Mouse (Mus musculus) right cerebral cortex, postnatal 36 days (tissue): ENCODE data around the gene Lmod2.
A peak's percentile ranks its signal among the peaks of the same experiment; 100 is the strongest.

Source experiments
- DNase-seq, 2 experiments: peaks; one replicate each; pipeline ENCODE4 v3.0.0; 2022; ENCODE audit warnings: low spot score in 2 of 2, mixed read lengths in 1 of 2

Gene Lmod2

GRCm38 (mm10) chr6:24597500-24597899, at the start of gene Lmod2:
Lmod2 (plus strand) TSS chr6:24597762.
- DNase-seq, result no peak

GRCm38 (mm10) chr6:24549801-24550200, 47.8 kb upstream of the Lmod2 start:
- DNase-seq, result peak in 1 of 2 experiments; percentile 32

- no peak for DNase-seq
These were observed 45.5 kb upstream of the Lmod2 start for GRCm38 (mm10) chr6:24552046-24552445.

- no peak for DNase-seq
These were observed 43.0 kb upstream of the Lmod2 start for GRCm38 (mm10) chr6:24554427-24555086.

- DNase-seq, result no peak
These were observed 42.1 kb upstream of the Lmod2 start for GRCm38 (mm10) chr6:24555488-24555887.

GRCm38 (mm10) chr6:24564081-24564480, 33.5 kb upstream of the Lmod2 start:
- DNase-seq, result no peak

GRCm38 (mm10) chr6:24564886-24565285, 32.7 kb upstream of the Lmod2 start:
- DNase-seq, result no peak

GRCm38 (mm10) chr6:24568963-24569362, 28.6 kb upstream of the Lmod2 start:
- DNase-seq, result no peak

- no peak for DNase-seq
These were observed 27.9 kb upstream of the Lmod2 start for GRCm38 (mm10) chr6:24569711-24570110.

- no peak for DNase-seq
These were observed 27.3 kb upstream of the Lmod2 start for GRCm38 (mm10) chr6:24570278-24570677.

- no peak for DNase-seq
These were observed 26.4 kb upstream of the Lmod2 start for GRCm38 (mm10) chr6:24571126-24571525.

GRCm38 (mm10) chr6:24572431-24572830, 25.1 kb upstream of the Lmod2 start:
- no peak for DNase-seq

- DNase-seq, result no peak
These were observed 24.2 kb upstream of the Lmod2 start for GRCm38 (mm10) chr6:24573319-24573718.

GRCm38 (mm10) chr6:24583456-24583855, 14.1 kb upstream of the Lmod2 start:
- no peak for DNase-seq

GRCm38 (mm10) chr6:24585431-24586310, 11.9 kb upstream of the Lmod2 start:
- DNase-seq, result no peak

GRCm38 (mm10) chr6:24586885-24587284, 10.7 kb upstream of the Lmod2 start:
- DNase-seq, result no peak

GRCm38 (mm10) chr6:24590282-24590681, 7.3 kb upstream of the Lmod2 start:
- DNase-seq, result no peak

GRCm38 (mm10) chr6:24591525-24592218, 5.9 kb upstream of the Lmod2 start:
- no peak for DNase-seq

- DNase-seq, result no peak
These were observed 1.6 kb downstream of the Lmod2 start for GRCm38 (mm10) chr6:24599179-24599578.

- no peak for DNase-seq
These were observed 2.1 kb downstream of the Lmod2 start for GRCm38 (mm10) chr6:24599639-24600038.

GRCm38 (mm10) chr6:24600134-24600533, 2.6 kb downstream of the Lmod2 start:
- no peak for DNase-seq

- no peak for DNase-seq
These were observed 3.2 kb downstream of the Lmod2 start for GRCm38 (mm10) chr6:24600726-24601125.
